Mouse (Mus musculus) 416B (cell line): ENCODE results near the gene Tmprss3.
A peak's percentile ranks its signal among the peaks of the same experiment; 100 is the strongest.

Source experiments
- DNase-seq: peaks from one replicate; pipeline ENCODE4 v3.0.0; 2011; ENCODE audit warnings: low read depth

Tmprss3 gene

GRCm38 (mm10) chr17:31193360-31193759, 5.4 kb downstream of the Tmprss3 start:
- no peak for DNase-seq

DNA sequence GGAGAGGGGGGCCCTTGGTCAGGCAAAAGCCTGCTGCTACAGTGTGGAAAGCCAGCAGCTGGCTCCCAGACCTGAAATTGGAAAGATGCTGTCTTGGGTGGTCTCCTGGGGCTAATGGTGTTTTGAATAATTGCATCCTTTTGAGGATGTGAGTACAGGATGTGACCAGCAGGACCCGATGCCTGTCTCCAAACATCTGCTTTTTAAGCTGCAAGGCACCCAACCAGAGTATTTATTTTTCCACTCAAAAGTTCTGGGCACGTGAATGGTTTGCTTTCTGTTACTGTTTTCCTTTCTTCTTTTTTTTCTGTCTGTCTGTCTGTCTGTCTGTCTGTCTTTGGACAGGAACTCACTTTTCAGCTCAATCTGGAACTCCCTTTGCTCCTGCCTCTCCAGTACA, 6.1 kb downstream of the Tmprss3 start:
- no peak for DNase-seq

DNA sequence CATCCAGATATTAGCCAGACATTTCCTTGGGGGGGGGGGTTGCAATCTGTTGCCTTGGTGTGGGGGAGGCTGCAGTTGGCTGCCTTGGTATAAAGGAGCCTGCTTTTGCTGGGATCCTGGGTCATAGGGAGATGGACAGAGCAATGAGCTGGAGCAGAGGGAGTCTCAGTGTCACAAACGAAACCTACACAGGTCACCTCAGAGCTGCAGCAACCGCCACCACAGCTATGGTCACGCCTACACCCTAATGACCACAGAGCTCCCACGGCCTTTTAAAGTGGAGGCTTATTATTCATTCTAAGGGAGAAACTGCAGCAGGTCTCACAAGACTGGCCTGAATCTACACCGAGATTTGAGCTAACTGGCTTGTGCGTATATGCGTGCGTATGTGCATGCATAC, 7.0 kb downstream of the Tmprss3 start:
- DNase-seq = peak; percentile 47

GRCm38 (mm10) chr17:31187370-31187769, 11.4 kb downstream of the Tmprss3 start:
- DNase-seq = peak; percentile 82

- no peak for DNase-seq
Observed at GRCm38 (mm10) chr17:31184269-31184990, 14.3 kb downstream of the Tmprss3 start.

- DNase-seq = no peak
Observed at GRCm38 (mm10) chr17:31183180-31183974, 15.4 kb downstream of the Tmprss3 start.

DNA sequence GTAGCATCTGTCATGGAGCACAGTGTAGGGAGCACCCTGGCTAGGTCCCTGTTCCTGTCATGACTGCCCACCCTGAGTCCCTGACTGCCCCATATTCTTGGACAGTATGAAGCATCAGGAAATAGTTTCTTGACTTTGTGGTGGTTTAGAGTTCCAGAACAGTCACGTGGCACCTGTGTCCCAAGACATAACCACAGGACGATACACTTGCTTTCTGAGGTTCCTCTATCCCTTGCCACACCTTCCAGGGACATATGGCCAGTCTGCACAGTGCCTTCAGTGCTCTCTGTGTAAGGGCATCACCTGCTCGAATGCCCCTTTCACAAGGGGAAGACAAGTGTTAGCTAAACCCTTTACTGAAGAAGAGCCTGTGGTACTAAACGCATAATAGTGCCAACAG, 17.3 kb downstream of the Tmprss3 start:
- peak; percentile 84 for DNase-seq

DNA sequence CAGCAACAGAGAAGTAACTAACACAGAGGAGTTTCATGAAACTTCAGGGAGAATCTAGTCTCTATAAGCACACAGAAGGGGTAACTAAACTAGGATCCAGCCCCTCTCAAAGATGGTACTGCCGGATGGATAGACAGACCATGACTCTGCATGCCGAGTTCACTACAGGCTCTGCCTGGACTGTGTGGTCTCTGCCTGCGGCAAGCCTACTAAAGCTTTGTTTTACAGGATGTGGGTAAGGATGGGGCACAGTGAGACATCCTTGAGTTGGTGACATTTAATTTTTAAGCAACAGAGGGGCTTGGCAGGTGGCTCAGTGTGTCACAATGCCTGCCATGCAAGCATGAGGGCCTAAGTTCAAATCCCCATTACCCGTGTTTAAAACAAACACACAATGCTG, 22.5 kb downstream of the Tmprss3 start:
- peak; percentile 76 for DNase-seq

GRCm38 (mm10) chr17:31169796-31170195, 29.0 kb downstream of the Tmprss3 start:
- DNase-seq = no peak

GRCm38 (mm10) chr17:31165127-31165526, 33.6 kb downstream of the Tmprss3 start, which contains the start of gene Tff1:
Tff1 (minus strand) TSS chr17:31165277.
- peak; percentile 31 for DNase-seq

DNA sequence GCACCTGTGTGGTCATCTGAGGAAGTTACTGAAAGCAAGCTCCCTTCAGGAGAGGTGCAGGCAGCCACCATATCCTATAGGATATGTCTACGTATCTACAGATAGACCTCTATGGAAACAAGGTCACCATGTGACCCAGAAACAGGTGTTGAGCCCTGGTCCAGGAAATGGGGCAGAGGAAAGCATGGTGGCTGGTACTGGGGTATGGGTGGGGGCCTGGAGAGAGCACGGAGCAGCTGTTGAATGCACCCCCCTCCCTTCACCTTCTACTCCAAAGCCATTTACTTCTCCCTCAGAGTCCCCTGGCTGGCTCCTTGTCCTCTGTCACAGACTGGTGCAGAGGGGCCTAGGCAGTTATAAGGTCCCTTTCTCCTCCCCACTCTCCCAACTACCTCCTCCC, 35.0 kb downstream of the Tmprss3 start:
- no peak for DNase-seq

DNA sequence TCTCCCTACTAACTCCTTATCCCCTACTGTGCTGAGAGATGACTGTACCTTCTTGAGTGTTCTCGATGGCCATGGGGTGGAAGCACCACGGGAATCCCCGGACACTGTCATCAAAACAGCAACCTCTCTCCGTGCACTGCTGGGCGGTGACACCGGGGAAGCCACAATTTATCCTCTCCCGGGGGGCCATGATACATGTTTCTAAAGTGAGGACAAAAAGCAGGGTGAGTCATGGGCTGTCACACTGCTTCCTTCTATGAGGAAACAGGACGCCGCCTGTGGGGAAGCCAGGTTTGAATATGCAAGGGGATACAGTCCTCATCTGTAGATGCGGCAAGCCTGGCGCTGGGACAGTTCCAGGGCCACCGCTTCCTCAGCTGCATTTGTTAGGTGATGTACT, 36.2 kb downstream of the Tmprss3 start:
- DNase-seq = peak; percentile 67

GRCm38 (mm10) chr17:31160291-31160690, 38.5 kb downstream of the Tmprss3 start:
- no peak for DNase-seq

GRCm38 (mm10) chr17:31157921-31158320, 40.9 kb downstream of the Tmprss3 start:
- DNase-seq = no peak

GRCm38 (mm10) chr17:31153785-31154184, 45.0 kb downstream of the Tmprss3 start:
- peak; percentile 72 for DNase-seq

GRCm38 (mm10) chr17:31152966-31153499, 45.7 kb downstream of the Tmprss3 start:
- no peak for DNase-seq

DNA sequence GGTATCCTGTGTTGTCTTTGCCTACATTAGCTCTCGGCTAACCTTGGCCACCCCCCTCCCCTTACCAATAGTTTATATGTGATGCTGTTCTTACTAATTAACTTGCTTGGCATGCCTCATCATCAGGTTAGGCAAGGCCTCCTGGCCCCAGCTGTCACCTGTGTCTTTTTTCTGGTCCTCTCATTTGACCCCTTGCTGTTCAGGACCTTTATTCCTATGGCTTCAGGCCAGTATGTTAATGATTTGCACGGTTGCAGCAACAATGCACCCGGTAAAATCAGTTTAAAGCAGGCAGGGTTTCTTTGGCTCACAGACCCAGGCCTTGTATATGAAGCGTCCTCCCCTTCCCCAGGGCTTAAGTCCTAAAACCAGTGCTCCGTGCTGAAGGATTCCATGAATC, 46.3 kb downstream of the Tmprss3 start:
- DNase-seq = no peak

DNA sequence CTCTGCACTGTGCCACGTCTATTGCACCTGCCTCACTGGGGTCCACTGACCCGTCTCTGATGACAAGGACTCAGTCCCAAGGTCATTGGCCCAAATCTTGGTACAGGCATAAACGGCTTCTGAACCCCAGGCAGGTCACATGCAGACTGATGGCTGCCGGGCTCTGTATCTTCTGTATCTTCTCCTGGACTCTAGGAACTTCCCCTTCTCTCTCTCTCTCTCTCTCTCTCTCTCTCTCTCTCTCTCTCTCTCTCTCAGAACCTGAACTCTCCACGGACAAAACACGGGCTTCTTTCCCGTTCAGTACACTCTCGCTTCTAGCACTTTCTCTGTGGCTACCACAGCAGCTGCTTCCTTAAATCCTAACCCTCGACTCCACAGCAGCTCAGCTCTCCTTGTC, 52.8 kb downstream of the Tmprss3 start:
- no peak for DNase-seq

DNA sequence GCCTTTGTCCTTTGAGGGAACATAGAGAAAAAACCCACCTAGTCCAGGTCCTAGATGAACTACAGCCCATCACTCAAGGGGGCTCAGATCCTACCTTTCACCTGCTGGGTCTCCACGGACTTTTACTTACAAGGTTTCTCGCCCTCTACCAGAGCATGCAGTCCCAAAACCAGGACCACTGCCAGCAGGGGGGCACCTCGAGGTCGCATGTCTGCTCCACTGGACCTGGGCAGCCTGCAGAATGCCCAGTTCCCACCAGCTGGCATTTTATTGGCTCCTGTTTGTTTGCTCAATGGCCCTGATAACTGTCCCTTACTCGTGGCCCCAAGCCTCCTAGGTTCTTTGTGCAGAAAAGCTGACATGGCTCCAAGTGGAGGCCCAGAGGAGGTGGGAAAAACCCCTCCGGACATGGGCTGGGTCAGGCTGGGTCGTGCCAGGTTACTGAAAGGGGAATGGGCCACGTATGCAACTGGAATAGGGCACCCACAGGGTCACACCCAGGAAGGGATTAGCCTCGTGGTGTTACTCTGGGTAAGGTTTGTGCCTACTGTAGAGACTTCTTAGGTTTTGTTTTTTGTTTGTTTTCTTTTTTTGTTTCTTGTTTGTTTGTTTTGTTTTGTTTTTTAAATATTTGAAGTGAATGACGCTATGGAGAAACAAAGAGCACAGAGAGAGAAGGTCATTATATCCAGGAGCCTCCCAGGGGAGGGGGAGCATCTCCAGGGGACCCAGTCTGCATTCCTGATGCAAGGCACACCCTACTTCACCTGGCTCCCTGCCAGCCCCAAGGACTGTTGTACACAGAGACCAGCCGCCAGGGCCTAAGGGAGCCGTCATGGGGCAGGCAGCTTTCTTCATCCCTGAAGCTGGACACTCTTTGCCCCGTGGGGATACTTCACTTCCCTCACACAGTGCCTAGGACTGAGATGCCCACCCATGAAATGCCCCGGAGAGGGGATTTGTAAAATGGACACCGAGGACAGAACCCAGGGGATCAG, 54.4 kb downstream of the Tmprss3 start, which contains the start of gene Tff2:
TSS of gene Tff2 (minus strand) at position 243 of the 998 bp plus-strand sequence.
- DNase-seq = no peak

- DNase-seq = no peak
Observed at GRCm38 (mm10) chr17:31142116-31142515, 56.7 kb downstream of the Tmprss3 start.

GRCm38 (mm10) chr17:31138398-31138797, 60.4 kb downstream of the Tmprss3 start:
- DNase-seq = peak; percentile 80

- DNase-seq = no peak
Observed at GRCm38 (mm10) chr17:31136821-31137220, 62.0 kb downstream of the Tmprss3 start.
